Mouse (Mus musculus) T-helper 2 cell (primary cell): ENCODE results near the gene Ccdc105.

Experiments used
- in situ Hi-C: fragments of 300-600 bp; cut with MboI, MseI; formaldehyde crosslinking; loops from one replicate; pipeline ENCODE4 v1.15.1; 2025; ENCODE audit warnings: high pct_unique_total_duplicates

The Ccdc105 gene

GRCm38 (mm10) chr10:78752452-78753191, at the start of gene Ccdc105:
TSS of gene Ccdc105 (minus strand) at chr10:78753065.
- in situ Hi-C loops: loop anchor here (10.0 kb wide), 1 partner anchor 362 kb away; no protein-coding TSS in a partner anchor

GRCm38 (mm10) chr10:78801449-78801848, 48.6 kb upstream of the Ccdc105 start:
- in situ Hi-C loops: no loop called here

GRCm38 (mm10) chr10:78790561-78790960, 37.7 kb upstream of the Ccdc105 start:
- in situ Hi-C loops: no loop called here

- in situ Hi-C loops: no loop called here
These were observed 34.8 kb upstream of the Ccdc105 start for GRCm38 (mm10) chr10:78787566-78788087.

GRCm38 (mm10) chr10:78779981-78780651, 27.3 kb upstream of the Ccdc105 start, which contains the start of gene Slc1a6:
TSS of gene Slc1a6 (plus strand) at chr10:78780496.
- in situ Hi-C loops: no loop called here

- in situ Hi-C loops: no loop called here
These were observed 26.7 kb upstream of the Ccdc105 start for GRCm38 (mm10) chr10:78779527-78779926.

GRCm38 (mm10) chr10:78775830-78776229, 23.0 kb upstream of the Ccdc105 start:
- in situ Hi-C loops: no loop called here

- in situ Hi-C loops: no loop called here
These were observed 12.7 kb upstream of the Ccdc105 start for GRCm38 (mm10) chr10:78765570-78765969.

- in situ Hi-C loops: loop anchor here (10.0 kb wide), 1 partner anchor 359 kb away; no protein-coding TSS in a partner anchor
These were observed 3.2 kb upstream of the Ccdc105 start for GRCm38 (mm10) chr10:78756021-78756420.

- in situ Hi-C loops: no loop called here
These were observed 3.9 kb downstream of the Ccdc105 start for GRCm38 (mm10) chr10:78748946-78749345.

- in situ Hi-C loops: no loop called here
These were observed 4.7 kb downstream of the Ccdc105 start for GRCm38 (mm10) chr10:78748161-78748560.

- in situ Hi-C loops: no loop called here
These were observed 5.7 kb downstream of the Ccdc105 start for GRCm38 (mm10) chr10:78747035-78747721.

GRCm38 (mm10) chr10:78745453-78746232, 7.2 kb downstream of the Ccdc105 start:
- in situ Hi-C loops: no loop called here

- in situ Hi-C loops: no loop called here
These were observed 9.1 kb downstream of the Ccdc105 start for GRCm38 (mm10) chr10:78743721-78744120.

GRCm38 (mm10) chr10:78739821-78740220, 13.0 kb downstream of the Ccdc105 start:
- in situ Hi-C loops: no loop called here

- in situ Hi-C loops: no loop called here
These were observed 25.0 kb downstream of the Ccdc105 start for GRCm38 (mm10) chr10:78727876-78728275.

GRCm38 (mm10) chr10:78727035-78727434, 25.8 kb downstream of the Ccdc105 start:
- in situ Hi-C loops: no loop called here

GRCm38 (mm10) chr10:78723416-78723815, 29.4 kb downstream of the Ccdc105 start:
- in situ Hi-C loops: no loop called here

- in situ Hi-C loops: no loop called here
These were observed 30.2 kb downstream of the Ccdc105 start for GRCm38 (mm10) chr10:78722654-78723053.

GRCm38 (mm10) chr10:78722036-78722435, 30.8 kb downstream of the Ccdc105 start:
- in situ Hi-C loops: no loop called here

GRCm38 (mm10) chr10:78718056-78718455, 34.8 kb downstream of the Ccdc105 start, which contains the start of gene Casp14:
TSS of gene Casp14 (minus strand) at chr10:78718294.
- in situ Hi-C loops: loop anchor here (10.0 kb wide), 1 partner anchor 163 kb away; no protein-coding TSS in a partner anchor
